Mouse (Mus musculus) T-cell, adult 66 days (primary cell): ENCODE data around the gene Ppfia4. TPM values are rescaled to one million over a fixed set of nuclear protein-coding genes. Genes with fewer than 3 reads are reported as not detected.

Experiments
- total RNA-seq, 2 experiments: library from RNA; stranded (reverse); gene quantifications; 3 replicates in 1 of 2; 4 replicates in 1 of 2; pipeline ENCODE4 v1.2.4; 2023

Ppfia4 gene
- total RNA-seq, result 1 to 10 TPM in 1 of 2 experiments, under 1 TPM in 1; 0.95 to 1.1 TPM

GRCm38 (mm10) chr1:134332770-134333271 lies at the start of gene Ppfia4:
Gene Ppfia4 (minus strand): TSS chr1:134332928.

GRCm38 (mm10) chr1:134361857-134362212 lies 29.1 kb upstream of the Ppfia4 start, which contains the start of gene Tmem183a:
Gene Tmem183a (minus strand): TSS chr1:134361979.

GRCm38 (mm10) chr1:134289598-134290099 lies 43.1 kb downstream of the Ppfia4 start, which contains the start of gene Myog:
Gene Myog (plus strand): TSS chr1:134289989.

Other genes with a start within 250 kb of the Ppfia4 start
- not detected for gene Chit1, start 221.7 kb downstream of the Ppfia4 start, total RNA-seq
- not detected for gene Chil1, start 150.8 kb downstream of the Ppfia4 start, total RNA-seq
- not detected for gene Mybph, start 139.5 kb downstream of the Ppfia4 start, total RNA-seq
- not detected for gene Adora1, start 97.5 kb downstream of the Ppfia4 start, total RNA-seq
- not detected for gene Myog, start 42.9 kb downstream of the Ppfia4 start, total RNA-seq
- gene Tmem183a, start 29.1 kb upstream of the Ppfia4 start, total RNA-seq, result 10 to 100 TPM; 68.8 to 73.0 TPM
- not detected for gene 4933406M09Rik, start 53.0 kb upstream of the Ppfia4 start, total RNA-seq
- gene Cyb5r1, start 72.6 kb upstream of the Ppfia4 start, total RNA-seq, result 10 to 100 TPM; 12.5 to 14.6 TPM
- 10 to 100 TPM; 72.0 to 74.4 TPM for gene Adipor1, start 82.5 kb upstream of the Ppfia4 start, total RNA-seq
- gene Klhl12, start 122.6 kb upstream of the Ppfia4 start, total RNA-seq, result 10 to 100 TPM; 38.6 to 43.2 TPM
- 10 to 100 TPM; 29.0 to 32.3 TPM for gene Rabif, start 161.7 kb upstream of the Ppfia4 start, total RNA-seq
- not detected for gene Mgat4e, start 216.8 kb upstream of the Ppfia4 start, total RNA-seq
- 10 to 100 TPM; 63.5 to 66.2 TPM for gene Kdm5b, start 227.2 kb upstream of the Ppfia4 start, total RNA-seq